Mouse (Mus musculus): ENCODE measurements around the gene Pyroxd2.

DNA sequence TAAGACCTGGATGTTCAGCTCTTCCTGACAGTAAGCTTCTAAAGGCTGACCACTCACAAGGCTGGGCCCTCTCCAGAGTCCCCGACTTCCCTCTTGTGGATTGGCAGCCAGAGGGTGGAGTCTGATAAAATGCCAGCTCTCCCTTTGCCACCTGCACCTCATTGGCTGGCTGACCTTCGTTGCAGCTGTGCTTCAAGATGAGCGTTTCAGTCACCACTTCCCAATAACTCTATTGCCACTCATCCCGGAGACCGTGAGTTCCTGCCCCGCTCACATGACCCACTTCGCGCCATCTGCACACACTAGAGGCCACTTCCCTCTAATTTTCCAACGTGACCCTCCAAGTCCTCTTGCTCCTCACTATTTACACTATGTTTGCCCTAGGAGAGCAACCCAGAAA, 38.8 kb downstream of the Pyroxd2 start:
- TF ChIP-seq POLR2A (IDR thresholded peaks at IDR 0.05; ENCODE audit: borderline replicate concordance, insufficient read depth, low read length) (no peak), CTCF (IDR thresholded peaks at IDR 0.05; ENCODE audit: borderline replicate concordance, insufficient read depth, low read depth, low read length) (no peak)

Data from cerebellum, adult 2 months (tissue).